Mouse (Mus musculus): ENCODE measurements around the gene Iqca. TPM values are rescaled to one million over a fixed set of nuclear protein-coding genes. Genes with fewer than 3 reads are reported as not detected.

The Iqca gene
- polyA plus RNA-seq, 1 experiment from 2014 or later, result 0.24 TPM

DNA sequence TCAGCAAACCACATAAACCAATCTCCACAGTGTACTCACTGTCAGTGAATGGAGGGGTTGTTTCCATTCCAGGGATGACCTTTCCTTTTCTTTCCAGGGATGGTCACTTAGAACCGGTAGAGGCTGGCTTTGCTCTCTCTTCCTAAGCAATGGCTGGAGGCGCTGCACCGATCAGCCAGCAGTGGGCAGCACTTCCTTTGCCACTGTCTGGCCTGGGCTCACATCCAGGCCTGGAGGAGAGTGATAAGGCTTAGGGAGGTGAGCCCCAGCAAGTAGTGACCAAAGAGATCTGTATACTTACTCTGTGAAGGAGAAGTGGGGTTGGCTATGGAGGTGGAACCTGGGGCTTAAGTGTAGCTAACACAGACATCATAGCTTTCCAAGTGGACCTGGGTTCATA, 126.3 kb downstream of the Iqca start:
- WGBS, result 31% methylated on average over 3 of the region's 3 CpGs
- no peak for ATAC-seq

DNA sequence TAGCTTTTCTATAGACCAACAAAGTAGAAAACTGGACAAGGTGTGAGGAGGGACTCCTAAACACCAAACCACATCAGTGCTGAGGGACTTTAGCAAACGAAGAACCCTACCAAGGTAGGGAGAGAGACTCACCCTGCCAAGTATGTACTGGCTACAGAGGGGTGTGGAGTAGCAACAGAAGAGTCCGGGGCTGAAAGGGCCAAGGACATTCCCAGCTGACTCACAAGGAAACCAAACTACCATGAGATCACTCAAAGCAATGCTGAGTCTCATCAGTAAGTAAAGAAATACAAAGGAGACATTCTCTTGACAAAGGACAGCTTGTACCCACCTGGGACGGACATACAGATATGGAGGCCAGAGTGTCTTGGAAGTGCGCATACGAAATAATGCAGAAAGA, 132.9 kb downstream of the Iqca start:
- Histone ChIP-seq H3K4me1 (replicated peaks) (no peaks in the 10 kb centered on the region), H3K27me3 (replicated peaks) (no peaks in the 10 kb centered on the region), H3K4me3 (replicated peaks) (no peak overlapping the region), H3K9me3 (no peaks in the 10 kb centered on the region), H3K9ac (no peak overlapping the region), H3K36me3 (no peaks in the 10 kb centered on the region), H3K4me2 (replicated peaks) (no peak overlapping the region), H3K27ac (no peak overlapping the region)
- ATAC-seq, result no peak
- WGBS, result 90% methylated on average over 5 of the region's 5 CpGs

More for the DNA sequence above, 126.3 kb downstream of the Iqca start:
- no peak overlapping the region for H3K4me3 ChIP-seq (replicated peaks)
- no peak overlapping the region for H3K4me2 ChIP-seq (replicated peaks)
- H3K9ac ChIP-seq, result no peak overlapping the region
- H3K4me1 ChIP-seq (replicated peaks), result no peaks in the 10 kb centered on the region
- H3K36me3 ChIP-seq, result no peaks in the 10 kb centered on the region
- no peaks in the 10 kb centered on the region for H3K9me3 ChIP-seq
- H3K27ac ChIP-seq, result no peak overlapping the region
- no peaks in the 10 kb centered on the region for H3K27me3 ChIP-seq (replicated peaks)

DNA sequence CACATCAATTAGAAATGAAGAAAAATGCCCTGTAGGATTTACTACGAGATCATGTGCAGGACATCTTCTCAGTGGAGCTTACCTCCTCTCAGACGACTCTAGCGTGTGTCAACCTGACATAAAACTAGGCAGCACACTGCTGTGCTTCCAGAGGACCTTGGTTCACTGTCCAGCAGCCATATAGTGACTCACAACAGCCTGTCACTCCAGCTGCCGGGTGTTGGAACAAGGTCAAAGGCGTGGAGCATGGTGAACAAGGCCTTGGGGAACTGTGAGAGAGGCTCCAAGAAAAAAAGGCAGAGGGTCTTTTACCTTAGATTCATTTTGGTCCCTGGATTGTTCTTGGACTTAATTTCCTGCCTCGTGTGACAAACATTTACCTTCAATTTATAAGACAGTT, 135.1 kb downstream of the Iqca start:
- WGBS, result 71% methylated on average over 6 of the region's 6 CpGs
- no peak overlapping the region for H3K4me3 ChIP-seq (replicated peaks)
- no peaks in the 10 kb centered on the region for H3K9me3 ChIP-seq
- no peaks in the 10 kb centered on the region for H3K27me3 ChIP-seq (replicated peaks)
- H3K4me2 ChIP-seq (replicated peaks), result no peak overlapping the region
- H3K9ac ChIP-seq, result no peak overlapping the region
- no peak overlapping the region for H3K27ac ChIP-seq
- H3K36me3 ChIP-seq, result no peaks in the 10 kb centered on the region
- no peak for ATAC-seq
- H3K4me1 ChIP-seq (replicated peaks), result no peaks in the 10 kb centered on the region

DNA sequence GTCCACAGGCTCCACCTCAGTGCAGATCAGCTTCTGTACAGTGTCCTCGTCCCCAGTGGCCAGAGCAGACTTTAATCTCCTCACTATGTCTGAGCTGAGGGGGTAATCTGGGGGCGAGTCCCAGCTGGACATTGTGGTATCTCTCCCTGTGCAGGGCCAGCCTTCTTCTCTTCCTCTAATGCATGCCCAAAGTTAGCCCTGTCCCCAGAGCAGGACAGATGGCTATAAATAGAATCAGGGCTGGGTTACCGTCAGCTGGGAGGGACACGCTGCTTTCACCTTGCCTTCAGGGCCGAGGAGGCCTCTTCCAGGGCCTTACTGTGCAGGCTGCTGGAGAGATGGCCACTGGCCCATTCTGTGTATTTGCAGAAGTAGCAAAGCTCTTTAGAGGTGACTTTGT, 138.8 kb downstream of the Iqca start, which contains the start of gene Asb18:
Gene Asb18 (minus strand): TSS at position 221 of the 400 bp plus-strand sequence.
- WGBS, result 72% methylated on average over 5 of the region's 5 CpGs
- Histone ChIP-seq H3K9ac (no peak within 1 kb of the TSS), H3K27ac (no peak within 1 kb of the TSS), H3K4me1 (replicated peaks) (no peaks in the 10 kb centered on the region), H3K36me3 (no peaks in the 10 kb centered on the region), H3K27me3 (replicated peaks) (no peaks in the 10 kb centered on the region), H3K4me3 (replicated peaks) (no peak within 1 kb of the TSS), H3K4me2 (replicated peaks) (no peak within 1 kb of the TSS), H3K9me3 (no peaks in the 10 kb centered on the region)
- no peak for ATAC-seq

DNA sequence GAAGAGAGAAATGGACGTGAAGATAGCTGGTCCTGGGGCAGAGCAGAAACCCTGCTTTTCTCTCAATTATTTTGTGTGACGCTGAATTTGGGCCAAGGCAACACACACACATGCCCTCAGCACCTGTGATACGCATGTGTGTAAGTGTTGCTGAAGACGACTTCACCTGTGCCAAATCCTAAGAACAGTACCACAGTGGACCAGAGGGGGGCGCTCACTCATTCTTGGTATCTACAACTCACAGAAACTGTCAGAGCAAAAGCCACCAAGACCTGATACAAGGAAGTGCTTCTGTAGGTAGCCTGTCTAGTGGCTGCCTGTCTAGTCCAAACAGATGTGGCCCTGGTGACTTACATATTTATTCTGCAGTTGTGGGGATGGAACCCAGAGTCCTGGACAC, 139.9 kb downstream of the Iqca start:
- 79% methylated on average over 5 of the region's 5 CpGs for WGBS
- H3K9ac ChIP-seq, result no peak overlapping the region
- H3K27ac ChIP-seq, result no peak overlapping the region
- no peaks in the 10 kb centered on the region for H3K4me1 ChIP-seq (replicated peaks)
- no peak overlapping the region for H3K4me2 ChIP-seq (replicated peaks)
- no peak overlapping the region for H3K4me3 ChIP-seq (replicated peaks)
- no peaks in the 10 kb centered on the region for H3K36me3 ChIP-seq
- H3K9me3 ChIP-seq, result no peaks in the 10 kb centered on the region
- no peak for ATAC-seq
- peaks cover 3% of the 10 kb centered on the region; the same call in 1 of the 2 replicates for H3K27me3 ChIP-seq (replicated peaks)

DNA sequence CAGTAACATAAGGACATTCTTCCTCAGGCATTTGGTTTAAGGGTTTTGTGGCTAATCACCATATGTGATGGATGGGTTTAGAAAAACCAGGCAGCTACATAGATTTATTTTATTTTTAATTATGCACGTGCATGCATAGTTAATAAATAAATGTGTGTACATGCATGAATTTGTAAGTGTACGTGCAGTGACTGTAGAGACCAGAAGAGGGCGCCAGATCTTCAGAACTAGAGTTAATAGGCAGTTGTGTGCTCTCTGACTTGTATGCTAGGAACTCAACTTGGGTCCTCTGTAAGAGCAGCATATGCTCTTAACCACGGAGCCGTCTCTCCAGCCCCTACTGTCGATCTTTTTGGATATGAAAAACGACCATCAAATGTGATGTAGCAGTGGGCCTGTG, 140.4 kb downstream of the Iqca start:
- H3K36me3 ChIP-seq, result no peaks in the 10 kb centered on the region
- no peak overlapping the region for H3K9ac ChIP-seq
- H3K27ac ChIP-seq, result no peak overlapping the region
- H3K4me1 ChIP-seq (replicated peaks), result no peaks in the 10 kb centered on the region
- H3K4me3 ChIP-seq (replicated peaks), result no peak overlapping the region
- no peaks in the 10 kb centered on the region for H3K9me3 ChIP-seq
- peaks cover 4% of the 10 kb centered on the region; the same call in 1 of the 2 replicates for H3K27me3 ChIP-seq (replicated peaks)
- no peak for ATAC-seq
- 65% methylated on average over 7 of the region's 7 CpGs for WGBS
- H3K4me2 ChIP-seq (replicated peaks), result no peak overlapping the region

DNA sequence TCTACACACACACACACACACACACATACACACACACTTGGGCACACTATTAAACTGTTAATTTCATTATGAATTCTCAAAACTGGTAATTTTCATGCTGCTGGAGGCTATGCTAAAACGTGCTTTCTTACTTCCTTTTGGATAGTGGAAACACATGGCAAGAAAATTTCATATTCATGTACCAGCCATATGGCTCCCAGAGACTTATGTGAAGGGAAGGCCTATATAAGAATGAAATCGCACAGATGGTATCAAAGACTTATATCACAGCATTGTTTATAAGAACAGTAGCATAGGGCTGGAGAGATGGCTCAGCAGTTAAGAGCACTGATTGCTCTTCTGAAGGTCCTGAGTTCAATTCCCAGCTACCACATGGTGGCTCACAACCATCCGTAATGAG, 141.0 kb downstream of the Iqca start:
- Histone ChIP-seq H3K4me3 (replicated peaks) (no peak overlapping the region), H3K4me2 (replicated peaks) (no peak overlapping the region), H3K27me3 (replicated peaks) (peaks cover 4% of the 10 kb centered on the region; the same call in 1 of the 2 replicates), H3K9ac (no peak overlapping the region), H3K9me3 (no peaks in the 10 kb centered on the region), H3K4me1 (replicated peaks) (no peaks in the 10 kb centered on the region), H3K27ac (no peak overlapping the region), H3K36me3 (no peaks in the 10 kb centered on the region)
- 74% methylated on average over 3 of the region's 3 CpGs for WGBS
- no peak for ATAC-seq

DNA sequence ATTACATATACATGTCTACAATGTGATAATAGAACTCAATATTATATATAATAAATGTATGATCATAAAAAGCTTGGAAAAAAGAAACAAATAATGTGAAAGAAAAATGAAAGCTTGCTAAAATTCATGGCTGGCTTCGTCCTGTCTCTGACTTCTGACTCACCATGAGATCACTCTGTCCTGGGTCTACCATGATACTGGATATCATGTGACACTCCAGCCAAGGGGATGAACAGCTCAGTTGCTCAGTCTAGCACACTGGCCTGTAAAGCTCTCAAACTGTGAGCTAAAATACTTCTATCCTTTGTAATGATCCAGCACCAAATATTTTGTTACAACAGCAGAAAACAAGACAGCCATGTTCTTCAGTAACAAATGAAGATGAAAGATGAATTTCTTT, 143.1 kb downstream of the Iqca start:
- 92% methylated on average over 1 of the region's 1 CpGs for WGBS
- Histone ChIP-seq H3K9ac (no peak overlapping the region), H3K4me2 (replicated peaks) (no peak overlapping the region), H3K4me3 (replicated peaks) (no peak overlapping the region), H3K27me3 (replicated peaks) (peaks cover 4% of the 10 kb centered on the region; the same call in 1 of the 2 replicates), H3K27ac (no peak overlapping the region), H3K9me3 (no peaks in the 10 kb centered on the region), H3K4me1 (replicated peaks) (no peaks in the 10 kb centered on the region), H3K36me3 (no peaks in the 10 kb centered on the region)
- ATAC-seq, result no peak

DNA sequence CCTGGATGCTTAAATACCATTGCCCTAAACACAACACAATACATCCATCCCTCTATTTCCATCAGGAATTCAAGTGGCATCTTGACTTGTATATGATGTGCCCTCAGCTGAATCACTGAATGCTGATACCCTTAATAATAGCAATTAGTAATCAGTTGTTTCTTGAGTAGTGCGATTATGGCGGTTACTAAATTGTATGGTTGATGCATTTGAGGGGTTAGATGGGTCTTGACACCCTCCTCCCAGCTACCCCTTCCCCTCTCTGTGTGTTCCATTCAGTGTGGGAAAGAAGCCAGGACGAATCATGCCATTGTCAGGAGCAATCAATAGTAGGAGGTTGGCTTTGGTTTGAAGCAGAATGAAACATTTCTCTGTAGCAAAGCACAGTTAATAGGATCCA, 144.0 kb downstream of the Iqca start:
- WGBS, result 87% methylated on average over 3 of the region's 3 CpGs
- no peaks in the 10 kb centered on the region for H3K36me3 ChIP-seq
- no peak overlapping the region for H3K9ac ChIP-seq
- peaks cover 4% of the 10 kb centered on the region; the same call in 1 of the 2 replicates for H3K27me3 ChIP-seq (replicated peaks)
- H3K27ac ChIP-seq, result no peak overlapping the region
- ATAC-seq, result no peak
- no peaks in the 10 kb centered on the region for H3K9me3 ChIP-seq
- H3K4me1 ChIP-seq (replicated peaks), result no peaks in the 10 kb centered on the region
- H3K4me3 ChIP-seq (replicated peaks), result no peak overlapping the region
- H3K4me2 ChIP-seq (replicated peaks), result no peak overlapping the region

DNA sequence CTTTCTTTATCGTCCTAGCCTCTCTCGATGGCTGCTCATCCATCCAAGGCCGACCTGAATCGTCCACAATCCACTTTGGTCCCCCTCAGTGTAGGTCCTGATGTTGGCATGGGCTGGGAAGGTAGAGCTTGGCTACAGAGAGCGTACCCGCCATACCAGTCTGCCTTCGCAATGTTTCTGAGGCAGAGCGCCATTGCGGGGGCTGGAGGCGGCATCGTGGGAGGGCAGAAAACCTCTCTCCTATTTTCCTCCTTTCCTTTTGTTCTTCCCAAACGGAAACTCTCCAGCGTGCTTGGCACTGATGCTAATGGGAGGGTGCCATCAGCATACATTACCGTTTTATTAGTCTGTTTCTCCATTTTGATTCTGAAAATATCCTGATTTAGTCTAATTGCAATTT, 146.5 kb downstream of the Iqca start:
- 73% methylated on average over 14 of the region's 14 CpGs for WGBS
- Histone ChIP-seq H3K4me1 (replicated peaks) (no peaks in the 10 kb centered on the region), H3K9ac (no peak overlapping the region), H3K4me3 (replicated peaks) (no peak overlapping the region), H3K36me3 (no peaks in the 10 kb centered on the region), H3K27ac (no peak overlapping the region), H3K9me3 (no peaks in the 10 kb centered on the region), H3K4me2 (replicated peaks) (no peak overlapping the region), H3K27me3 (replicated peaks) (peaks cover 4% of the 10 kb centered on the region; the same call in 1 of the 2 replicates)
- ATAC-seq, result no peak

DNA sequence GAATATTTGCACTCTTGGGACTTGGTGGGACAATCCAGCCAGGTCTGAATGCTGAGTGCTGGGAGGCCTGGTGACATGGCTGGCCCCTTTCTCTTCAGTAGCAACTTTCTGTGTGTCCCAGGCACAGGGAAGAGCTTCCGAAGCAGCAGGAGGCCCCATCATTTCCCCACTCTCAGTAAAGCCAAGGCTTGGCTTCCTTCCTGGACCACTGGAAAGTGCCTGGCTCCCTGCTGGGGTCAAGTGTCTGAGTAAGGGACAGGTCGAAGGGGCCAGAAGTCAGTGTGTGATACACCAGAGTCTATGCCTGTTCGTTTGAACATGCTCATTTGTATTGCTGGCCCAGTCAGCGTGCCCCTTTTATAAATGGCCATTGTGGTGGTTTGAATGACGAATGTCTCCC, 152.2 kb downstream of the Iqca start:
- H3K4me3 ChIP-seq (replicated peaks), result no peak overlapping the region
- H3K36me3 ChIP-seq, result no peaks in the 10 kb centered on the region
- H3K27me3 ChIP-seq (replicated peaks), result peaks cover 3% of the 10 kb centered on the region; the same call in 1 of the 2 replicates
- no peaks in the 10 kb centered on the region for H3K9me3 ChIP-seq
- H3K9ac ChIP-seq, result no peak overlapping the region
- H3K4me2 ChIP-seq (replicated peaks), result no peak overlapping the region
- no peak overlapping the region for H3K27ac ChIP-seq
- WGBS, result 56% methylated on average over 5 of the region's 5 CpGs
- H3K4me1 ChIP-seq (replicated peaks), result no peaks in the 10 kb centered on the region
- no peak for ATAC-seq

DNA sequence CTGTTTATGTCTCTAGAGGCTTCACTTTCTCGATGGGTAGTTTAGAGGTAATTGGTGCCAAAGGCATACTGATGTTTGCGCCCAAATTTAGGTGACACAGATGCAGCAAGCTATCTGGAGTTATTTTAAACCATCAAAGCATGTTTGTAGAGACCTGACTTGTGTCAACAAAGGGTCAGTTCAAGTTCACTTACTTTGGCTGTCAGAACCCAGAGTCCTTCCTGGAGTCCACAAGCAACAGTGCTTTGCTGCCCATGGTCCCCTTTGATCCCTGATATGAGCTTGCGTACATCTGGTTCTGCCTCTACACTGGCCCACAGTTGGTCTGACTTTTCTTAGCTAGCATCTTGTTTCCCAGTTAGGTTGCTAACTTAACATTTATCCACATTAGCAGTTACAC, 153.3 kb downstream of the Iqca start:
- no peak overlapping the region for H3K9ac ChIP-seq
- H3K27ac ChIP-seq, result no peak overlapping the region
- WGBS, result 73% methylated on average over 3 of the region's 3 CpGs
- H3K9me3 ChIP-seq, result no peaks in the 10 kb centered on the region
- H3K36me3 ChIP-seq, result no peaks in the 10 kb centered on the region
- H3K4me3 ChIP-seq (replicated peaks), result no peak overlapping the region
- H3K27me3 ChIP-seq (replicated peaks), result peaks cover 5% of the 10 kb centered on the region
- no peak for ATAC-seq
- no peaks in the 10 kb centered on the region for H3K4me1 ChIP-seq (replicated peaks)
- H3K4me2 ChIP-seq (replicated peaks), result no peak overlapping the region

DNA sequence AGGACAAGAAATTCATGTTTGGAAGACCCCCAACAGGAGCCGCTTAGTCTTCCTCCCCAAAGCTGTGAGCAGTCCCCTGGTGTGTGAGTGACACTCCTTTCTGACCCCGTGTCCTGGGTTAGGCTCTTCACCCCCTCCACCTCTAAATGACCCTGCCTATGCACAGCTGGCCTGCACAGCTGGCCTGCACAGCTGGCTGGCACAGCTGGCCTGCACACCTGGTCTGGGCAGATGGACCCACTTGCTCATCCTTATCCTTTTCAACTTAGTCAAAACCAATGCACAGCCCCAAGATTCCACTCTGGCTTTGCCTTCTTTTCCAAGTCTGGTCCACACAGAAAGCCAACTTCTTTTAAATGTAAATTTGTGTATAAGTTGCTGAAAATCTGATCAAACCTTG, 154.5 kb downstream of the Iqca start:
- Histone ChIP-seq H3K9ac (no peak overlapping the region), H3K4me2 (replicated peaks) (no peak overlapping the region), H3K4me1 (replicated peaks) (no peaks in the 10 kb centered on the region), H3K4me3 (replicated peaks) (no peak overlapping the region), H3K36me3 (no peaks in the 10 kb centered on the region), H3K27ac (no peak overlapping the region), H3K9me3 (no peaks in the 10 kb centered on the region), H3K27me3 (replicated peaks) (peaks cover 8% of the 10 kb centered on the region)
- no peak for ATAC-seq
- 80% methylated on average over 2 of the region's 2 CpGs for WGBS
